Mouse (Mus musculus) adrenal gland, postnatal 36 days (tissue): Measurements from ENCODE around the gene Slc35e2. TPM values are rescaled to one million over a fixed set of nuclear protein-coding genes. Genes with fewer than 3 reads are reported as not detected.
A peak's percentile ranks its signal among the peaks of the same experiment; 100 is the strongest.

Source experiments
- DNase-seq, 2 experiments: peaks; one replicate each; pipeline ENCODE4 v3.0.0; 2021; ENCODE audit warnings: mixed read lengths in 1 of 2
- total RNA-seq, 2 experiments: library from RNA; stranded (reverse); gene quantifications; 2 replicates each; pipeline ENCODE4 v1.2.3; 2021

The Slc35e2 gene
- total RNA-seq, 2 experiments from 2014 or later = 34.0 to 43.3 TPM

- DNase-seq = no peak
Observed at GRCm38 (mm10) chr4:155575521-155575920, 25.7 kb upstream of the Slc35e2 start.

DNA sequence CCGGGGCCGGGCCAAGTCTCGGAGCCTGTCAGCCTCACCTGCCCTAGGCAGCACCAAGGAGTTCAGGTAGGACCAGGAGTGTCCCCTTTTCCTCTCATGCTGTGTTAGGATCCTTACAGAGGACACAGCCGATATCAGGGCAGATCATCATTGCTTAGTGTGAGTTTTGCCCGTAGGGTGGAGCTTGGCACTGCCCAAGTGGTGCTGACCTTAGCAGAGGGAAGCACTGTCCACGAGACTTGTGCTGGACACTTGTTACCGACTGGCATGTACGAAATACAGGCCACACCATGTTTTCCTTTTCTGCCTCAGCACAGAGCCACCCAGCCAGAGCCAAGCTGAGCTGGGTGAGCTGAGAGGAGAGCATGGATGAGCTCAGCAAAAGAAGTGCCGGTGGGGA is 24.1 kb upstream of the Slc35e2 start:
- peak; percentile 77 to 83 for DNase-seq

DNA sequence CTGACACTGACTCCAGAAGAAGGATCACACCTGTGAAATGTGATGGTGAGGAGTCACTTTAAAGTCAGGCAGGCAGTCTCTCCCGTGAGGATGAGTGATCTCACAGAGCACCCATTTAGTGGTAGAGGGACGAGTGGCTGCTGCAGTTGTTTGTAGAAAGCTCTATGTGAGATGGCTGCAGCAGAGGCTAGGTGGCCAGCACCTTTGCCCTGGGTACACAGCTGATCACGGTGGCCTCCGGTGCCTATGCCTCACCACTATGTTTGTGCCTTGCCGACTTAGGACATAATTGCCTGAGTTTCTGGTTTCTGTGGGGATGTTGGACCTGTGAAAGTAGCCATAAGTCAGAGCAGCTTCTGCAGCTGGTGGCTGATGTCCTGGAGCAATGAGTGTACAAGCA is 23.5 kb upstream of the Slc35e2 start:
- DNase-seq = no peak

GRCm38 (mm10) chr4:155578336-155579125 is 22.7 kb upstream of the Slc35e2 start:
- DNase-seq = peak; percentile 95

DNA sequence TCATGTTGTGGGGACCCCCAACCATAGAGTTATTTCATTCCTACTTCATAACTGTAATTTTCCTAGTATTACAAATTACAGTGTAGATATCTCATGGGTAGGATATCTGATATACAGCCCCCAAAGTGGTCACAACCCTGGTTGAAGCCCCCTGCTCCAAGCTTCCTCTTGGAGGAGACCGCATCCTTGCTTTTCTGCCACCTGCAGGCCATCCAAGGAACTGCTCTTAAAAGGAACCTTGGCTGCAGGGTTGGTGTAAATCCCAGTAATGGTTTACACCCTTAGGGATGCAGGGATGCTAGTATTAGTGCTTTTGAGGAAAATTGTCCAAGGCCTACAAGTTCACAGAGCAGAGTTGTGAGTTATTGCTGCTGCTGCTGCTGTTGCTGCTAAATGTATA is 20.8 kb upstream of the Slc35e2 start:
- peak; percentile 66 to 73 for DNase-seq

DNA sequence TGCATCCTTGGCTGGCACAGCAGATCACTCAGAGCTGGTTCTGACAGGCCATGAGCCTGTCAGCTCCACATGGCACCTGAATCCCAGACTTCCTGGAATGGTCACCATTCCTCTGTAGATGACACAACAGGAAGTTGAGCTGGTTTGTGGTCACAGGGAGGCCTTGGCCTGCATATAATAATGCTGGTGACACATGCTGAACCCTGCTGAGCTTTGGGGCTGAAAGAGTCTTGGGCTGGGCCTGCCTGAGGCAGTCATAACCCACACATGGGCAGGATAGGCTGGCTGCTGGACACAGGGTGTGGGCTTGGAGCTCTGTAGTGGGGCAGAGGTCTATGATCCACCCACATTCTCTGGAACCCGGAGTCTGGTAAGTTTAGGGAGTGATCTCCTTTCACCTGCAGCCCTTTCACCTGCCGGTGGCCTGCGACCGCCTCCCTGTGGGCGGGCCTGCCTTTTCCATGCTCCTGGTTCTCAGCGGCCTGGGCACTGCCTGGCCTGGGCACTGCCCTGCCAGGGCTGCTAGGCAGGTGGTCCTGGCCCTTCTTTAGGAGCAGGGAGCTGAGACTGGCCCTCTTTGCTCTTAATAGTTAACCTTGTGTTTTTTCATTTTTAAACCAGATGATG is 18.8 kb upstream of the Slc35e2 start:
- peak; percentile 71 to 83 for DNase-seq

GRCm38 (mm10) chr4:155589356-155589755 is 11.9 kb upstream of the Slc35e2 start:
- DNase-seq = no peak

DNA sequence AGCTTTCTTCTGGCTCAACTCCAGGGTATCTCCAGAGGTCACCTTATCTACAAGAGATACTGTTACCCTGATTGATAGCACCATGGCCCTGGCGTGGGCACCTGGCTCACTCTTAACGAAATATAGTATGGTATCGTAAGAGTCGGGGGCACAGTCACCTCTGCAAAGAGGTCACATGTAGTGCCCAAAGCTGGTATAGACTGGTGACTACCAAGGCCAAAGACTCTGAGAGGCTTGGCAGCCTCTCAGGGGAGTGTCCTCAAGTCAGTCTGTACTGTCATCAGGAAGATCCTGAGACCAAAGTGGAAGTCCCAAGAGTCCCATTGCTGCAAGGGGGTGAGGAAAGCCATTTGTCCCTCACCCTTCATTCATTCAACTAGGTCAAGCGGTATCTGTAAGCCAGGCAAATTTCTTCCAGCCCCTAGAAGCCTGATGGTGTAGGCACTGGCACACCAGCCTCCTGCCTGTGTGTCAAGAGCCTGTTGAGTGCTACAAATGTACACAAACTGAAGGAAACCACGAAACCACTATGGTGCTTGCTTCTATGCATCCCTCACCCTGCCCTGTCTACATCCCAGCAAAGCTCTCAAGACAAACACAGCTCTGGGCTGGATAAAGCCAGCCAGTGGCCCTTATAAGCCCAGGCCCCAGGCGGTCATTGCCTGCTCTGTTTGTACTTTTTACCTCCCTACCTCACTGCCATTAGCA is 10.1 kb upstream of the Slc35e2 start:
- DNase-seq = peak in 1 of 2 experiments; percentile 59

- peak in 1 of 2 experiments; percentile 57 for DNase-seq
Observed at GRCm38 (mm10) chr4:155593780-155594179, 7.4 kb upstream of the Slc35e2 start.

- DNase-seq = peak; percentile 51
Observed at GRCm38 (mm10) chr4:155595777-155596176, 5.4 kb upstream of the Slc35e2 start.

DNA sequence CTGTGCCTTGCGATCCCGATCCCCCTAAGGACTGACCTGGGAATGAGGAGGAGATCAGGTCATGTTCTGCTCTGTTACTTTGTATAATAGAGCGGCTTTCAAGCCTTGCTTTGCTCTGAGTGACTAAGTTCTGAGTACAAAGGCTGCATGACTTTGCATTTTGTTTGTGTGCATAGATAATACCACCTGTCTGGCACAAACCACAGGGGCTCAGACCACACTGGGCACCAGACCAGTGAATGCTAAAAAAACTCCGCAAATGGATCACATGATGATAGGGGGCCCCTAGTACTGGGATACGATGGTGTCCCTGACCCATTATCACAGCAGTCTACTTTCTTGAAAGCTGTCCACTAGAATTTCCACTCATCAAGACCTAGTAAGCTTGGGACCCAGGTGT is 4.6 kb upstream of the Slc35e2 start:
- no peak for DNase-seq

DNA sequence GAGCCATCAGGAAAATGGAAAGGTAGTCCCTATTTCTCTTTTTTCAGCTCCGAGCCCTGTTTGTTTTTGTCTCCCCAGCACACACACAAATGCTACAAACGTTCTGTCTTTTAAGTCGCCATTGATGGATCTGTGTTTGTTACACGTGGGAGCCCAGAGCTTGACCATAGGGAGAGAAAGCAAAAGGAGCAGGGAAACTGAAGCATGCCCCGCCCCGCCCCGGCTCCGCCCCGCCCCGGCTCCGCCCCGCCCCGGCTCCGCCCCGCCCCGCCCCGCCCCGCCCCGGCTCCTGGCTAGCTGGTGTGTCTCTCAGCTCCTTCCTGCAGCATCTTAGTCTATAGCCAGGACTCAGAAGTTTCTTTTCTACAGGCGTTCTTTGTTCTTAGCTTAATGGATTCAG is 2.7 kb upstream of the Slc35e2 start:
- no peak for DNase-seq

DNA sequence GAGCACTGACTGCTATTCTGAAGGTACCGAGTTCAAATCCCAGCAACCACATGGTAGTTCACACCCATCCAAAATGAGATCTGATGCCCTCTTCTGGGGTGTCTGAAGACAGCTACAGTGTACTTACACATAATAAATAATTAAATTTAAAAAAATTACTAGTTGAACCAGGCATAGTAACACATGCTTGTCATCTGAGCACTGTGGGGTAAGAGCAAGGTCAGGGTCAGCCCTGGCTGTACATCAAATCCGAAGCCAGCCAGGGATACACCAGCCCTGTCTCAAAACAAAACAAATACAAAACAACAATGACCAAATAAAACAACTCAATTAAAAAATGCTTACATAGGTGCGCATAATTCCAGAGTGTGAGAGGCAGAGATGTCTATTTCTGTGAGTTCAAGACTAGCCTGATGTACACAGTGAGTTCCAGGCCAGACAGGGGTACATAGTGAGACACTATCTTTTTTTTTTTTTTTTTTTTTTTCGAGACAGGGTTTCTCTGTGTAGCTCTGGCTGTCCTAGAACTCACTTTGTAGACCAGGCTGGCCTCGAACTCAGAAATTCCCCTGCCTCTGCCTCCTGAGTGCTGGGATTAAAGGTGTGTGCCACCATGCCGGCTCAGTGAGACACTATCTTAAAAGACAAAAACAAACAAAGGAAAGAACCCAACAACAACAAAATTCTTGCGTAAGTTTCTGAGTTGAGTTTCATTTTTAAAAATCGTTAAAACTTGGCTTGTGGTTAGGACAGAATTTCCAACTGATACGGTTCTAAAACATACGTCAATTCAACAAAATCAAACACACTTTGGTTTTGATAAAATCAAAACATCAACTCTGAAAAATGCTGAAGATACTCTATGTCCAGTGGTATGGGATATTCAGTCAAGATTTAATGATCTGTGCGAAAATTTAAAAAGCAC is 1.1 kb upstream of the Slc35e2 start:
- peak; percentile 52 to 71 for DNase-seq

DNA sequence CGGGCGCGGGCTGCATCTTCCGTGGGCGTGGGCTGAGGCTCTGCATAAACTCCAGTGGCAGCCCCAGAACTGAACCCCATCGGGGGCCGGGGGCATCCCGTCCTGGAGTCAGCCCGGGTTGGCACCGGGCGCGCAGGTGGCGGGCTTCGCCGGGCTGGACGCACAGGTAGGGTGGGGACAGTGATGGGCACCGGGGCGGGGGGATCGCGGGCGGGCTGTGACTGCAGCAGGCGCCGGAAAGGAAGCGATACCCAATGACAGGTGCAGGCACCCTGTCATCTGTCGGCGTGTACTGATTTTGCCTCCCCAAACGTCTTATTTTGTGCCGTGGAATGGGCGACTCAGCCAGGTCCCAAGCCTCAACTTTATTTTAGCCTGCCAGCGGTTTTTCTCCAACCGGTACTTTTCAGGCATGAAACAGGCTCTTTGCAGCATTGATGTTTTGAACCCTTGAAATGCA is 811 bp downstream of the Slc35e2 start:
- DNase-seq = no peak

GRCm38 (mm10) chr4:155602753-155603152 is 1.5 kb downstream of the Slc35e2 start:
- no peak for DNase-seq

DNA sequence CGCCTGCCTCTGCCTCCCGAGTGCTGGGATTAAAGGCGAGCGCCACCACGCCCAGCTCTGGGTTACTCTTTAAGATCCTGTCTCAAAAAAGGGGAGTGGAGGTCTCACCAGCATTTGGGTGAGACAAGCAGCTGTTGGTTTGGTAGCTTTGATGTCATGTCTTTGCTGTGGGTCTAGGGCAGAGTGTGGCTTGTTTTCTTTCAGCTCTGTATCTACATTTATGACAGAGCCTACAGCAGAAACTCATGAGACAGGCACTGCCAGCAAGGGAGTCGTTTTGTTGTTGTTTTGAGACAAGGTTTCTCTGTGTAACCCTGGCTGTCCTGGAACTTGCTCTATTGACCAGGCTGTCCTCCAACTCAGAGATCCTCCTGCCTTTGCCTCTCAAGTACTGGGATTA is 2.6 kb downstream of the Slc35e2 start:
- DNase-seq = no peak

GRCm38 (mm10) chr4:155605132-155605531 is 3.9 kb downstream of the Slc35e2 start:
- no peak for DNase-seq

GRCm38 (mm10) chr4:155606825-155607224 is 5.6 kb downstream of the Slc35e2 start:
- DNase-seq = no peak

- DNase-seq = no peak
Observed at GRCm38 (mm10) chr4:155611860-155612259, 10.6 kb downstream of the Slc35e2 start.

GRCm38 (mm10) chr4:155613264-155613663 is 12.0 kb downstream of the Slc35e2 start:
- no peak for DNase-seq

DNA sequence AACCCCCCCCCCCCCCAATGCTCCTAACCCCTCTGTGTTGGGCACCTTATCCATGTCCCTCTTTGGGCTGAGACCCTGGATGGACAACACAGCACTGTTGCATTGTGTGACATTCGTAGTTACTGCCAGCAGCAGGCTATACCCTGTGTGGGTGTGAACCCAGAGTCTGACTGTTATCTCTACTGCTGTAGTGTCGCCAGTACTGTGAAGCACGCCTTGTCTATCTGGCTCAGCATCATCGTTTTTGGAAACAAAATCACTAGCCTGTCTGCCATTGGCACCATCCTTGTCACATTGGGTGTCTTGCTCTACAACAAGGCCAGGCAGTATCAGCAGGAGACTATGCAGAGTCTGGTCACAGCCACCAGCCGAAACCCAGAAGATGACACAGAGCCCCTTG is 17.1 kb downstream of the Slc35e2 start:
- DNase-seq = no peak
